Mouse (Mus musculus) thymus, postnatal 4 days (tissue): ENCODE measurements around the gene Lingo2.
"Not testable (repeated sequence)": the region's sequence is repeated elsewhere in the genome, so short reads cannot be mapped to it uniquely, and the experiment has no call there.

ENCODE experiments used
- DNase-seq: peaks from one replicate; pipeline ENCODE4 v3.0.0; 2021

The Lingo2 gene

GRCm38 (mm10) chr4:36078910-36079525, 872.5 kb downstream of the Lingo2 start:
- no peak for DNase-seq

- not testable (repeated sequence) for DNase-seq
Measured at GRCm38 (mm10) chr4:36064701-36065100, 886.8 kb downstream of the Lingo2 start.

- no peak for DNase-seq
Measured at GRCm38 (mm10) chr4:36052791-36053376, 898.7 kb downstream of the Lingo2 start.

- DNase-seq, result no peak
Measured at GRCm38 (mm10) chr4:36040361-36040760, 911.2 kb downstream of the Lingo2 start.

- no peak for DNase-seq
Measured at GRCm38 (mm10) chr4:36038742-36039141, 912.8 kb downstream of the Lingo2 start.

GRCm38 (mm10) chr4:36032039-36032438, 919.5 kb downstream of the Lingo2 start:
- DNase-seq, result no peak

- no peak for DNase-seq
Measured at GRCm38 (mm10) chr4:36014181-36014580, 937.4 kb downstream of the Lingo2 start.

GRCm38 (mm10) chr4:35992005-35992763, 959.4 kb downstream of the Lingo2 start:
- DNase-seq, result no peak

- no peak for DNase-seq
Measured at GRCm38 (mm10) chr4:35986012-35986411, 965.5 kb downstream of the Lingo2 start.

- DNase-seq, result no peak
Measured at GRCm38 (mm10) chr4:35963532-35963931, 988.0 kb downstream of the Lingo2 start.

- no peak for DNase-seq
Measured at GRCm38 (mm10) chr4:35951894-35952293, 999.7 kb downstream of the Lingo2 start.

- no peak for DNase-seq
Measured at GRCm38 (mm10) chr4:35951251-35951650, 1000.3 kb downstream of the Lingo2 start.

GRCm38 (mm10) chr4:35934056-35934661, 1017.4 kb downstream of the Lingo2 start:
- no peak for DNase-seq

- DNase-seq, result no peak
Measured at GRCm38 (mm10) chr4:35927722-35928121, 1023.8 kb downstream of the Lingo2 start.

- DNase-seq, result no peak
Measured at GRCm38 (mm10) chr4:35917453-35917852, 1034.1 kb downstream of the Lingo2 start.

GRCm38 (mm10) chr4:35897769-35898564, 1053.6 kb downstream of the Lingo2 start:
- DNase-seq, result no peak

GRCm38 (mm10) chr4:35885591-35886542, 1065.7 kb downstream of the Lingo2 start:
- DNase-seq, result no peak

GRCm38 (mm10) chr4:35884946-35885460, 1066.5 kb downstream of the Lingo2 start:
- no peak for DNase-seq

- no peak for DNase-seq
Measured at GRCm38 (mm10) chr4:35846518-35846917, 1105.0 kb downstream of the Lingo2 start.

GRCm38 (mm10) chr4:35845140-35845539, 1106.4 kb downstream of the Lingo2 start:
- no peak for DNase-seq

GRCm38 (mm10) chr4:35844518-35844917, 1107.0 kb downstream of the Lingo2 start:
- DNase-seq, result no peak
